ENCODE assay signal across 8 mouse cellular contexts in genomic region chr8:110996641-110997430, GRCm38 (mm10). TPM values are rescaled to one million over a fixed set of nuclear protein-coding genes. Genes with fewer than 3 reads are reported as not detected.
DNase-seq lines count a peak whose midpoint lies in the region; ATAC-seq and TF ChIP-seq lines count a peak whose summit lies in the region.

No protein-coding gene starts in this region.

- TF ChIP-seq POLR2A in embryonic fibroblast, embryonic 13.5 days (IDR thresholded peaks at IDR 0.05; ENCODE audit: low read depth, low read length) = no peak

- peak overlapping the region; percentile 83 for H3K4me2 ChIP-seq in limb, embryonic 13.5 days (replicated peaks)
- peak overlapping the region; percentile 73 for H3K4me2 ChIP-seq in stomach, postnatal 0 days (replicated peaks; ENCODE audit: low read depth)

- peak; percentile 21 for DNase-seq in embryo, embryonic 10.5 days (ENCODE audit: low spot score)
- DNase-seq in embryo, embryonic 10 days (ENCODE audit: low spot score) = no peak
- DNase-seq in A20 (ENCODE audit: low read depth, low spot score) = peak; percentile 45
- DNase-seq in stomach, postnatal 0 days (ENCODE audit: low spot score) = no peak
- no peak for DNase-seq in ovary, postnatal 36 days (ENCODE audit: low spot score)
- DNase-seq in urinary bladder, adult 18-20 months (ENCODE audit: low spot score in 2 of 2) = no peak

- peak overlapping the region; percentile 71 for H3K4me3 ChIP-seq in embryonic fibroblast, embryonic 13.5 days (ENCODE audit: insufficient read depth, low read length)
- H3K4me3 ChIP-seq in limb, embryonic 13.5 days = peak overlapping the region; percentile 89
- peak overlapping the region; percentile 89 for H3K4me3 ChIP-seq in stomach, postnatal 0 days (ENCODE audit: low read depth, low read length)

- no peak for TF ChIP-seq EP300 in stomach, postnatal 0 days (optimal IDR thresholded peaks at IDR 0.05)

- no peaks in the 10 kb centered on the region for H3K27me3 ChIP-seq in limb, embryonic 13.5 days
- no peaks in the 10 kb centered on the region for H3K27me3 ChIP-seq in stomach, postnatal 0 days (ENCODE audit: control insufficient read depth, insufficient read depth, low read length)

- peak overlapping the region; percentile 88 for H3K9ac ChIP-seq in limb, embryonic 13.5 days
- peak overlapping the region; percentile 88 for H3K9ac ChIP-seq in stomach, postnatal 0 days (ENCODE audit: low read length)

- 34% methylated on average over 16 of the region's 16 CpGs for WGBS in limb, embryonic 13.5 days
- WGBS in stomach, postnatal 0 days = 30% methylated on average over 16 of the region's 16 CpGs

- H3K4me1 ChIP-seq in embryonic fibroblast, embryonic 13.5 days (ENCODE audit: control insufficient read depth, insufficient read depth, low read length) = peaks cover 4% of the 10 kb centered on the region; the same call in 1 of the 2 replicates
- peaks cover 7% of the 10 kb centered on the region for H3K4me1 ChIP-seq in limb, embryonic 13.5 days
- no peaks in the 10 kb centered on the region for H3K4me1 ChIP-seq in stomach, postnatal 0 days (replicated peaks; ENCODE audit: control insufficient read depth, insufficient read depth)

- no peak for ATAC-seq in limb, embryonic 13.5 days (ENCODE audit: low FRiP score, low read depth)
- no peak for ATAC-seq in stomach, postnatal 0 days (ENCODE audit: low FRiP score, low TSS enrichment)

- no peaks in the 10 kb centered on the region for H3K9me3 ChIP-seq in limb, embryonic 13.5 days
- no peaks in the 10 kb centered on the region for H3K9me3 ChIP-seq in stomach, postnatal 0 days (ENCODE audit: control insufficient read depth, low read length)

- H3K27ac ChIP-seq in embryonic fibroblast, embryonic 13.5 days (ENCODE audit: insufficient read depth, low read length) = peak overlapping the region; percentile 35
- H3K27ac ChIP-seq in limb, embryonic 13.5 days = peak overlapping the region; percentile 82; the same call in 1 of the 2 replicates
- peak overlapping the region; percentile 84 for H3K27ac ChIP-seq in stomach, postnatal 0 days (replicated peaks)

- peaks cover 26% of the 10 kb centered on the region for H3K36me3 ChIP-seq in limb, embryonic 13.5 days
- no peaks in the 10 kb centered on the region; the same call in 1 of the 2 replicates for H3K36me3 ChIP-seq in stomach, postnatal 0 days (ENCODE audit: control insufficient read depth, insufficient read depth, low read length)

- no peak for TF ChIP-seq CTCF in embryonic fibroblast, embryonic 13.5 days (IDR thresholded peaks at IDR 0.05; ENCODE audit: borderline replicate concordance, insufficient read depth, low read length)
- no peak for TF ChIP-seq CTCF in stomach, postnatal 0 days (IDR thresholded peaks at IDR 0.05; ENCODE audit: low read depth)

RNA-seq across cellular contexts. Expression of gene Ddx19a, which starts 0.8 kb away (rescaled TPM):
- polyA plus RNA-seq in embryonic fibroblast, embryonic 13.5 days (2011; ENCODE audit: insufficient read length, low read depth, missing spikeins) = 46.0 and 46.8 TPM in 2 replicates
- 16.5 and 16.8 TPM in 2 replicates for polyA plus RNA-seq in limb, embryonic 13.5 days (2015; fragmentation: Nextera tagmentation; extraction: Ambion mirVana)
- 6.2 and 7.5 TPM in 2 replicates for polyA plus RNA-seq in stomach, postnatal 0 days (2015; fragmentation: Nextera tagmentation; extraction: Ambion mirVana)

RNA-seq across cellular contexts. Expression of gene Ddx19b, which starts 34.7 kb away (rescaled TPM):
- 7.8 and 8.5 TPM in 2 replicates for polyA plus RNA-seq in embryonic fibroblast, embryonic 13.5 days (2011; ENCODE audit: insufficient read length, low read depth, missing spikeins)
- polyA plus RNA-seq in limb, embryonic 13.5 days (2015; fragmentation: Nextera tagmentation; extraction: Ambion mirVana) = 4.0 and 4.1 TPM in 2 replicates
- 4.1 and 4.8 TPM in 2 replicates for polyA plus RNA-seq in stomach, postnatal 0 days (2015; fragmentation: Nextera tagmentation; extraction: Ambion mirVana)

RNA-seq across cellular contexts. Expression of gene Aars, which starts 36.1 kb away (rescaled TPM):
- 192 and 194 TPM in 2 replicates for polyA plus RNA-seq in embryonic fibroblast, embryonic 13.5 days (2011; ENCODE audit: insufficient read length, low read depth, missing spikeins)
- 53.8 and 54.5 TPM in 2 replicates for polyA plus RNA-seq in limb, embryonic 13.5 days (2015; fragmentation: Nextera tagmentation; extraction: Ambion mirVana)
- 27.4 and 28.8 TPM in 2 replicates for polyA plus RNA-seq in stomach, postnatal 0 days (2015; fragmentation: Nextera tagmentation; extraction: Ambion mirVana)

RNA-seq across cellular contexts. Expression of gene Exosc6, which starts 59.3 kb away (rescaled TPM):
- not detected in 2 replicates for polyA plus RNA-seq in embryonic fibroblast, embryonic 13.5 days (2011; ENCODE audit: insufficient read length, low read depth, missing spikeins)
- polyA plus RNA-seq in limb, embryonic 13.5 days (2015; fragmentation: Nextera tagmentation; extraction: Ambion mirVana) = 7.4 and 9.3 TPM in 2 replicates
- polyA plus RNA-seq in stomach, postnatal 0 days (2015; fragmentation: Nextera tagmentation; extraction: Ambion mirVana) = 8.6 and 10.0 TPM in 2 replicates

Comparison
In these comparisons a context has a peak if more than half of its experiments do, and no peak if none do; other contexts are left out.
1. DNase-seq: peak in embryo, embryonic 10.5 days (single experiment) and A20 (single experiment); none in embryo, embryonic 10 days (single experiment), stomach, postnatal 0 days (single experiment), ovary, postnatal 36 days (single experiment) and urinary bladder, adult 18-20 months (0 of 2).
2. Peak in every context shown above with its lines, with median percentiles within 50 percentile points of each other: H3K27ac ChIP-seq and H3K4me3 ChIP-seq.